Comparison of ENCODE assay signal across 11 mouse cellular contexts in the genomic region with DNA sequence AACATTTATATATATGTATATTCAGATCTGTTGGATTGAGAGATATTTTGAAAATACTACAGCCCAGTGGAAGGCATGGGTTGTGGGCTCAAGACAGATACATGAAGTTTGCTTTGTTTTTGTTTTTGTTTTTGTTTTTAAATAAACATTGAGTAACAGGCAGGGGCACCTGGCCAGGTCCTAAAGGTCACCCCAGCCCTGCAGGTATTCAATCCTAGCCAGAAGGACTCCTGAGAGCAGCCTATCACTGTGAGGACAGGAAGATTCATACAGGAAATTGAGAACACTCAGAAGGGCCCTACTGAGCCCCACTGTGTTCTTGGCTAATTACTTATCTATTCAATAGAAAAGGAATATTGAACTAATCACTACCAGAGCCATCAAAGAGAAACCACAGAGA. TPM values are rescaled to one million over a fixed set of nuclear protein-coding genes. Genes with fewer than 3 reads are reported as not detected.
DNase-seq lines count a peak whose midpoint lies in the region; ATAC-seq lines count a peak whose summit lies in the region.
"Had no signal": no experiment of that assay in that cellular context is flagged by ENCODE, and none has a peak within 500 bp of the region (broad histone marks: within the 10 kb centered on the region; RNA-seq: fewer than 3 reads in every experiment).

No protein-coding gene starts in this region.

- H3K27ac ChIP-seq in limb, embryonic 13.5 days, result no peak overlapping the region
- no peak overlapping the region for H3K27ac ChIP-seq in limb, embryonic 10.5 days
- H3K27ac ChIP-seq in intestine, embryonic 14.5 days (ENCODE audit: low read depth), result 0 out of 2 replicates have a peak overlapping the region, but pooled peaks have one; percentile 48
- H3K27ac ChIP-seq in neural tube, embryonic 14.5 days (ENCODE audit: low read depth, low read length), result no peak overlapping the region
- H3K27ac ChIP-seq: heart, adult 2 months had no signal

- H3K4me3 ChIP-seq in limb, embryonic 13.5 days, result no peak overlapping the region
- no peak overlapping the region for H3K4me3 ChIP-seq in limb, embryonic 10.5 days
- peak overlapping the region; percentile 61; the same call in 1 of the 2 replicates for H3K4me3 ChIP-seq in intestine, embryonic 14.5 days (ENCODE audit: low read depth, low read length)
- H3K4me3 ChIP-seq in neural tube, embryonic 14.5 days (ENCODE audit: low read depth, low read length), result peak overlapping the region; percentile 60; the same call in 1 of the 2 replicates
- H3K4me3 ChIP-seq: heart, adult 2 months had no signal

- peak; percentile 48 to 56 for DNase-seq in cerebellum, adult 18-20 months
- DNase-seq in cerebellum, adult 9-11 months, result no peak
- no peak for DNase-seq in limb, embryonic 10.5 days (ENCODE audit: low spot score)
- DNase-seq in intestine, embryonic 14.5 days (ENCODE audit: low spot score), result no peak
- no peak for DNase-seq in thymus, postnatal 14 days
- DNase-seq in right cerebral cortex, adult 18-20 months, result no peak
- DNase-seq: adrenal gland, postnatal 10 days; heart, adult 2 months; kidney, postnatal 25 days had no signal

- no peak overlapping the region for H3K9ac ChIP-seq in limb, embryonic 13.5 days
- H3K9ac ChIP-seq in intestine, embryonic 14.5 days (ENCODE audit: low read length), result no peak overlapping the region
- no peak overlapping the region for H3K9ac ChIP-seq in neural tube, embryonic 14.5 days (replicated peaks; ENCODE audit: low read depth, low read length)

- H3K4me1 ChIP-seq in limb, embryonic 13.5 days, result peaks cover 29% of the 10 kb centered on the region
- peaks cover 49% of the 10 kb centered on the region for H3K4me1 ChIP-seq in limb, embryonic 10.5 days
- peaks cover 54% of the 10 kb centered on the region for H3K4me1 ChIP-seq in intestine, embryonic 14.5 days (replicated peaks; ENCODE audit: control insufficient read depth, insufficient read depth, low read length)
- H3K4me1 ChIP-seq in neural tube, embryonic 14.5 days (ENCODE audit: control insufficient read depth, insufficient read depth, low read length), result peaks cover 39% of the 10 kb centered on the region

- H3K27me3 ChIP-seq in limb, embryonic 13.5 days, result peaks cover 21% of the 10 kb centered on the region
- H3K27me3 ChIP-seq in limb, embryonic 10.5 days (ENCODE audit: low read depth, poor library complexity, severe bottlenecking), result peaks cover 43% of the 10 kb centered on the region
- H3K27me3 ChIP-seq in intestine, embryonic 14.5 days (replicated peaks; ENCODE audit: control insufficient read depth, insufficient read depth, low read length), result no peaks in the 10 kb centered on the region
- no peaks in the 10 kb centered on the region for H3K27me3 ChIP-seq in neural tube, embryonic 14.5 days (ENCODE audit: control insufficient read depth, insufficient read depth, low read length)

- no peaks in the 10 kb centered on the region for H3K9me3 ChIP-seq in limb, embryonic 13.5 days
- H3K9me3 ChIP-seq in limb, embryonic 10.5 days (replicated peaks), result no peaks in the 10 kb centered on the region
- no peaks in the 10 kb centered on the region for H3K9me3 ChIP-seq in intestine, embryonic 14.5 days (ENCODE audit: control insufficient read depth, low read length)
- H3K9me3 ChIP-seq in neural tube, embryonic 14.5 days (ENCODE audit: control insufficient read depth, low read length), result no peaks in the 10 kb centered on the region

- ATAC-seq in limb, embryonic 13.5 days (ENCODE audit: low FRiP score, low read depth), result no peak
- ATAC-seq in intestine, embryonic 14.5 days (replicated peaks; ENCODE audit: low FRiP score, low TSS enrichment, low read depth), result no peak
- ATAC-seq in neural tube, embryonic 14.5 days (ENCODE audit: low read depth), result no peak

- peak overlapping the region; percentile 84; the same call in 1 of the 2 replicates for H3K4me2 ChIP-seq in limb, embryonic 13.5 days (replicated peaks)
- peak overlapping the region; percentile 64 for H3K4me2 ChIP-seq in intestine, embryonic 14.5 days (ENCODE audit: low read length)
- H3K4me2 ChIP-seq in neural tube, embryonic 14.5 days (ENCODE audit: low read depth, low read length), result peak overlapping the region; percentile 88

- H3K36me3 ChIP-seq in limb, embryonic 13.5 days, result no peaks in the 10 kb centered on the region
- no peaks in the 10 kb centered on the region for H3K36me3 ChIP-seq in limb, embryonic 10.5 days
- H3K36me3 ChIP-seq in intestine, embryonic 14.5 days (ENCODE audit: control insufficient read depth, insufficient read depth, low read length), result no peaks in the 10 kb centered on the region
- no peaks in the 10 kb centered on the region for H3K36me3 ChIP-seq in neural tube, embryonic 14.5 days (ENCODE audit: control insufficient read depth, insufficient read depth, low read length)

RNA-seq across cellular contexts. Expression of a gene that starts 5.0 kb away (rescaled TPM):
- polyA plus RNA-seq in limb, embryonic 13.5 days (2015; fragmentation: Nextera tagmentation; extraction: Ambion mirVana), result 26.3 and 28.7 TPM in 2 replicates
- 11.4 and 15.3 TPM in 2 replicates for polyA plus RNA-seq in limb, embryonic 10.5 days (2016; fragmentation: Nextera tagmentation; extraction: Ambion mirVana)
- 56.2 and 67.0 TPM in 2 replicates for polyA plus RNA-seq in intestine, embryonic 14.5 days (2014; fragmentation: Nextera tagmentation; extraction: Ambion mirVana)
- 29.5 and 30.3 TPM in 2 replicates for polyA plus RNA-seq in neural tube, embryonic 14.5 days (2014; fragmentation: Nextera tagmentation; extraction: Ambion mirVana)

Comparison
In these comparisons a context has a peak if more than half of its experiments do, and no peak if none do; other contexts are left out.
1. DNase-seq: peak in cerebellum, adult 18-20 months (2 of 2); none in cerebellum, adult 9-11 months (single experiment), limb, embryonic 10.5 days (single experiment), intestine, embryonic 14.5 days (single experiment), thymus, postnatal 14 days (single experiment) and right cerebral cortex, adult 18-20 months (single experiment).
2. H3K4me3 ChIP-seq: peak in intestine, embryonic 14.5 days (single experiment) and neural tube, embryonic 14.5 days (single experiment); none in limb, embryonic 13.5 days (single experiment) and limb, embryonic 10.5 days (single experiment).
3. Peak in every context shown above with its lines, with median percentiles within 50 percentile points of each other: H3K4me2 ChIP-seq.